Mouse (Mus musculus) embryonic fibroblast, embryonic 13.5 days (primary cell): ENCODE measurements around the gene Ncoa6.

Experiments
- CTCF ChIP-seq: IDR thresholded peaks from 2 replicates; pipeline ENCODE4 v1.5.1; 2011; ENCODE audit warnings: mild to moderate bottlenecking, control low read depth, low read length, moderate library complexity, borderline replicate concordance; ENCODE audit not compliant: insufficient read depth
- POLR2A ChIP-seq: IDR thresholded peaks from 2 replicates; pipeline ENCODE4 v1.6.1; 2011; ENCODE audit warnings: low read depth, mild to moderate bottlenecking, control low read depth, low read length, moderate library complexity

DNA sequence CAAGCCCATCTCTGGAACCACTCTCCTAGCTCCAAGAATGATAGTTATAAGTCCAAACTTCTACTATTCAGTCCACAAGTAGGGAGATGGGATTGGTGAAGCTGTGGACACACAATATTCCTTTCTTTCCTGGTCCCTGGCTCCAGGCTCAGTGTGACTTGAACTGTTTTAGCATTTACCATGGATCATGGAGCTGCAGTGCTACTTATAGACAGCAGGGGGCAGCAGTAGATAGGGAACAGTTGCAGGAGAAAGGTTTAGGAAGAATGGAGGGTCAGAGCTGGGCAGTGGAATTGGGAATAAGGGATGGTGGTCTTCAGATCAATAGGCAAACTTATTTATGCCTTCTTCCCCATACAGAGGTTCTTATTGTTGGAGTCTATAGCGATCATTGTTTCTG lies 42.2 kb upstream of the Ncoa6 start:
- TF ChIP-seq CTCF (peak; percentile 41; the same call in 1 of the 2 replicates), POLR2A (no peak)
